Mouse (Mus musculus) kidney, adult 2 months (tissue): ENCODE results near the gene Gal3st2.
"Not testable (repeated sequence)": the region's sequence is repeated elsewhere in the genome, so short reads cannot be mapped to it uniquely, and the experiment has no call there.

Source experiments
- CTCF ChIP-seq: fragments of 200-500 bp; conservative IDR thresholded peaks from 2 replicates; pipeline ENCODE4 v1.5.1; 2011; ENCODE audit warnings: low read depth, mild to moderate bottlenecking, control low read depth, low read length, moderate library complexity, mixed read lengths; ENCODE audit not compliant: insufficient read depth, insufficient read length
- POLR2A ChIP-seq: fragments of 200-500 bp; IDR thresholded peaks from one replicate; pipeline ENCODE4 v1.6.1; 2011; ENCODE audit warnings: low read depth, low read length, control low read depth

DNA sequence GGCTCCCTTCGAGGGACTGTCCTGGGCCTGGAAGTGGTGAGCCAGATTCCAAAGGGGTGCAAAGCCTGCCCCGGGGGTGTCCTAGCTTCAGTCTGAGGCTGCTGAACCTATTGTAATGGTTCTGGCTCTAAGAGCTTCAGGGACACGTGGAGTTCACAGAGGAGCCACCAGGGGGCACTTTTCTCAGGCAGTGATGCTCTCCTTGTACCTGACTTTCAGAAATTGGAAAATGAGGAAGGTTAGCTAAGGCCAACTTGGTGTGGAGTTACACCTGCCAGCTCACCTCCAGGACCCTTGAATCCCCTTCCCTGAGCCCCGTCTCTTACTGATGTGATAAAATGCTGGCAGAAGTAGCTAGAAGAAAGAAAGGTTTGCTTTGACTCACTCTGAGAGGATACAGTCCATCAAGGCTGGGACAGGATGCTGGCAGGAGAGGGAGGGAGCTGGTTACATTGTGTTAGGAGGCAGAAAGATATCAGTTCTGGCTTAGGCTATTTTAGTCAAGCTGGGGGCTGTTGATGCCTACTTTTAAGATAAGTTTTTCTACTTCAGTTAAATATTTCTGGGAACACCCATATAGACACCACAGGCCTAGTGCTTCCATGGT lies 28.2 kb upstream of the Gal3st2 start:
- not testable (repeated sequence) for TF ChIP-seq POLR2A
- 0 out of 2 replicates have a peak, but pooled peaks have one; percentile 13 for TF ChIP-seq CTCF
